9 mouse cellular contexts compared by ENCODE assay signal in genomic region chrX:6922165-6922564, GRCm38 (mm10).
DNase-seq lines count a peak whose midpoint lies in the region; ATAC-seq and TF ChIP-seq lines count a peak whose summit lies in the region.
"Had no signal": no experiment of that assay in that cellular context is flagged by ENCODE, and none has a peak within 500 bp of the region (broad histone marks: within the 10 kb centered on the region; RNA-seq: fewer than 3 reads in every experiment).

No protein-coding gene starts in this region.

- H3K4me3 ChIP-seq in left cerebral cortex, adult 2 months = no peak overlapping the region
- H3K4me3 ChIP-seq in megakaryocyte, embryonic 14.5 days (replicated peaks) = peak overlapping the region; percentile 70
- H3K4me3 ChIP-seq: limb, embryonic 13.5 days had no signal

- H3K27me3 ChIP-seq in megakaryocyte, embryonic 14.5 days (replicated peaks) = peaks cover 7% of the 10 kb centered on the region
- H3K27me3 ChIP-seq: limb, embryonic 13.5 days had no signal

- H3K4me1 ChIP-seq in megakaryocyte, embryonic 14.5 days = peaks cover 13% of the 10 kb centered on the region
- H3K4me1 ChIP-seq: limb, embryonic 13.5 days had no signal

- peak; percentile 15 to 70 for DNase-seq in adrenal gland, adult (ENCODE audit: inconsistent age in 2 of 2, low spot score in 1 of 2)
- DNase-seq in adrenal gland, postnatal 25 days = no peak
- no peak for DNase-seq in left cerebral cortex, adult 2 months (ENCODE audit: extremely low spot score in 1 of 2, low spot score in 2 of 2)
- no peak for DNase-seq in left cerebral cortex, adult 9 months (ENCODE audit: low spot score in 2 of 2)
- peak; percentile 18 for DNase-seq in c-Kit-positive CD71-negative TER-119-negative erythroid progenitor cells, embryonic 14.5 days (ENCODE audit: low read depth)
- DNase-seq in neural tube, embryonic 10.5 days (ENCODE audit: extremely low spot score, low spot score) = no peak

- no peaks in the 10 kb centered on the region for H3K36me3 ChIP-seq in megakaryocyte, embryonic 14.5 days (replicated peaks; ENCODE audit: low read length)
- H3K36me3 ChIP-seq: limb, embryonic 13.5 days had no signal

- H3K27ac ChIP-seq in left cerebral cortex, adult 2 months = no peak overlapping the region
- H3K27ac ChIP-seq: limb, embryonic 13.5 days had no signal

- H3K9me3 ChIP-seq in megakaryocyte, embryonic 14.5 days = no peaks in the 10 kb centered on the region
- H3K9me3 ChIP-seq: limb, embryonic 13.5 days had no signal

- intact Hi-C loops in left cerebral cortex, adult 2 months (cut with DNase I) = no loop called here

- peak; percentile 12 for TF ChIP-seq CTCF in left cerebral cortex, adult 2 months (IDR thresholded peaks at IDR 0.05)

- no peak for ATAC-seq in megakaryocyte-erythroid progenitor cell, adult 5-6 weeks (replicated peaks; ENCODE audit: low FRiP score, low TSS enrichment, poor library complexity, severe bottlenecking)

Comparison
In these comparisons a context has a peak if more than half of its experiments do, and no peak if none do; other contexts are left out.
1. DNase-seq: peak in adrenal gland, adult (2 of 2) and c-Kit-positive CD71-negative TER-119-negative erythroid progenitor cells, embryonic 14.5 days (single experiment); none in adrenal gland, postnatal 25 days (single experiment), left cerebral cortex, adult 2 months (0 of 2), left cerebral cortex, adult 9 months (0 of 2) and neural tube, embryonic 10.5 days (single experiment).